Mouse (Mus musculus): ENCODE results near the gene Sult6b1.

DNA sequence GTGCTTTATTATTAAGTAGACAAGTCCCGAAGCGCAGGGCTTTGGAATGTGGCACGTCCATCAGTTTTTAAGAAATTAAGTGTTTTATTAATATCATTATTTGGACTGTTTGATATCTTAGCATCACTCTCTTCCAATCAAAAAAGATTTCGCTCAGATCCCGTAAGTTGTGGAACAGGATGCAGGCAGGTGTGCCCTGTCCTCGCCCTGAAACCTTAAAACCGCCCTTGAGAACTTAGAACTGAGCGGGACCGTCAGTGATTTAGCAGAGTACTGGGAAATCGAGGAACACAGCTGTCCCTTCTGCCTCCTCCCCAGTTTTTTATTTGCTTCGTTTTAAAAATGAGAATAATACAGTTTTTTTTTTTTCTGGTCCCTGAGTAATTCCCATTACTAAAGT, 10.1 kb upstream of the Sult6b1 start:
- no peak for TF ChIP-seq CTCF (IDR thresholded peaks at IDR 0.05; ENCODE audit: low read depth)
- TF ChIP-seq EP300 (IDR thresholded peaks at IDR 0.05; ENCODE audit: low read depth), result no peak

Data from heart, postnatal 0 days (tissue).